Mouse (Mus musculus): ENCODE results near the gene Nfib. TPM values are rescaled to one million over a fixed set of nuclear protein-coding genes. Genes with fewer than 3 reads are reported as not detected.

The Nfib gene
- polyA plus RNA-seq, 2 experiments, result 57.3 to 126 TPM

GRCm38 (mm10) chr4:82401450-82402061, 304.0 kb downstream of the Nfib start:
- Histone ChIP-seq H3K27ac (replicated peaks; ENCODE audit: low read depth, low read length) (no peak overlapping the region), H3K4me3 (replicated peaks; ENCODE audit: low read length) (no peak overlapping the region), H3K4me1 (ENCODE audit: control insufficient read depth, insufficient read depth, low read length) (peaks cover 69% of the 10 kb centered on the region), H3K27me3 (ENCODE audit: control insufficient read depth, insufficient read depth, low read length) (no peaks in the 10 kb centered on the region), H3K9ac (ENCODE audit: low read depth, low read length, severe bottlenecking) (no peak overlapping the region), H3K9me3 (ENCODE audit: control insufficient read depth, low read length) (no peaks in the 10 kb centered on the region), H3K36me3 (ENCODE audit: control insufficient read depth, insufficient read depth, low read length) (peaks cover 5% of the 10 kb centered on the region; the same call in 1 of the 2 replicates), H3K4me2 (replicated peaks; ENCODE audit: low read depth, low read length, severe bottlenecking) (no peak overlapping the region)
- 38% methylated on average over 3 of the region's 3 CpGs for WGBS
- no peak for ATAC-seq (ENCODE audit: low FRiP score, low read depth)
- DNase-seq (ENCODE audit: low spot score), result no peak
- no peak for TF ChIP-seq POLR2A (IDR thresholded peaks at IDR 0.05; ENCODE audit: borderline replicate concordance, extremely low read depth, insufficient read depth, insufficient read length)

- Histone ChIP-seq H3K9ac (ENCODE audit: low read depth, low read length, severe bottlenecking) (no peak overlapping the region), H3K4me3 (replicated peaks; ENCODE audit: low read length) (no peak overlapping the region), H3K9me3 (ENCODE audit: control insufficient read depth, low read length) (no peaks in the 10 kb centered on the region), H3K27ac (replicated peaks; ENCODE audit: low read depth, low read length) (no peak overlapping the region), H3K4me1 (ENCODE audit: control insufficient read depth, insufficient read depth, low read length) (peaks cover 64% of the 10 kb centered on the region), H3K27me3 (ENCODE audit: control insufficient read depth, insufficient read depth, low read length) (no peaks in the 10 kb centered on the region), H3K4me2 (replicated peaks; ENCODE audit: low read depth, low read length, severe bottlenecking) (no peak overlapping the region), H3K36me3 (ENCODE audit: control insufficient read depth, insufficient read depth, low read length) (no peaks in the 10 kb centered on the region)
- DNase-seq (ENCODE audit: low spot score) (no peak), ATAC-seq (ENCODE audit: low FRiP score, low read depth) (no peak)
- 26% methylated on average over 5 of the region's 5 CpGs for WGBS
- TF ChIP-seq POLR2A (IDR thresholded peaks at IDR 0.05; ENCODE audit: borderline replicate concordance, extremely low read depth, insufficient read depth, insufficient read length), result no peak
Measured at GRCm38 (mm10) chr4:82400536-82400935, 305.0 kb downstream of the Nfib start.

- no peak overlapping the region for H3K4me2 ChIP-seq (replicated peaks; ENCODE audit: low read depth, low read length, severe bottlenecking)
- H3K9me3 ChIP-seq (ENCODE audit: control insufficient read depth, low read length), result no peaks in the 10 kb centered on the region
- no peak overlapping the region for H3K4me3 ChIP-seq (replicated peaks; ENCODE audit: low read length)
- no peak overlapping the region for H3K9ac ChIP-seq (ENCODE audit: low read depth, low read length, severe bottlenecking)
- ATAC-seq (ENCODE audit: low FRiP score, low read depth), result no peak
- no peaks in the 10 kb centered on the region for H3K27me3 ChIP-seq (ENCODE audit: control insufficient read depth, insufficient read depth, low read length)
- H3K4me1 ChIP-seq (ENCODE audit: control insufficient read depth, insufficient read depth, low read length), result peaks cover 56% of the 10 kb centered on the region
- WGBS, result 47% methylated on average over 11 of the region's 11 CpGs
- H3K27ac ChIP-seq (replicated peaks; ENCODE audit: low read depth, low read length), result no peak overlapping the region
- DNase-seq (ENCODE audit: low spot score), result no peak
- TF ChIP-seq POLR2A (IDR thresholded peaks at IDR 0.05; ENCODE audit: borderline replicate concordance, extremely low read depth, insufficient read depth, insufficient read length), result no peak
- H3K36me3 ChIP-seq (ENCODE audit: control insufficient read depth, insufficient read depth, low read length), result no peaks in the 10 kb centered on the region
Measured at GRCm38 (mm10) chr4:82399406-82400380, 305.9 kb downstream of the Nfib start.

GRCm38 (mm10) chr4:82398282-82398681, 307.3 kb downstream of the Nfib start:
- Histone ChIP-seq H3K4me3 (replicated peaks; ENCODE audit: low read length) (no peak overlapping the region), H3K27ac (replicated peaks; ENCODE audit: low read depth, low read length) (no peak overlapping the region), H3K4me2 (replicated peaks; ENCODE audit: low read depth, low read length, severe bottlenecking) (no peak overlapping the region), H3K9me3 (ENCODE audit: control insufficient read depth, low read length) (no peaks in the 10 kb centered on the region), H3K27me3 (ENCODE audit: control insufficient read depth, insufficient read depth, low read length) (no peaks in the 10 kb centered on the region), H3K9ac (ENCODE audit: low read depth, low read length, severe bottlenecking) (no peak overlapping the region), H3K4me1 (ENCODE audit: control insufficient read depth, insufficient read depth, low read length) (peaks cover 47% of the 10 kb centered on the region), H3K36me3 (ENCODE audit: control insufficient read depth, insufficient read depth, low read length) (no peaks in the 10 kb centered on the region)
- no peak for DNase-seq (ENCODE audit: low spot score)
- no peak for TF ChIP-seq POLR2A (IDR thresholded peaks at IDR 0.05; ENCODE audit: borderline replicate concordance, extremely low read depth, insufficient read depth, insufficient read length)
- WGBS, result 46% methylated on average over 2 of the region's 2 CpGs
- no peak for ATAC-seq (ENCODE audit: low FRiP score, low read depth)

- no peak for TF ChIP-seq POLR2A (IDR thresholded peaks at IDR 0.05; ENCODE audit: borderline replicate concordance, extremely low read depth, insufficient read depth, insufficient read length)
- H3K36me3 ChIP-seq (ENCODE audit: control insufficient read depth, insufficient read depth, low read length), result no peaks in the 10 kb centered on the region
- 87% methylated on average over 2 of the region's 2 CpGs for WGBS
- ATAC-seq (ENCODE audit: low FRiP score, low read depth) (no peak), DNase-seq (ENCODE audit: low spot score) (no peak)
- H3K4me1 ChIP-seq (ENCODE audit: control insufficient read depth, insufficient read depth, low read length), result peaks cover 43% of the 10 kb centered on the region
- H3K4me3 ChIP-seq (replicated peaks; ENCODE audit: low read length), result no peak overlapping the region
- no peak overlapping the region for H3K4me2 ChIP-seq (replicated peaks; ENCODE audit: low read depth, low read length, severe bottlenecking)
- no peak overlapping the region for H3K9ac ChIP-seq (ENCODE audit: low read depth, low read length, severe bottlenecking)
- no peak overlapping the region for H3K27ac ChIP-seq (replicated peaks; ENCODE audit: low read depth, low read length)
- H3K27me3 ChIP-seq (ENCODE audit: control insufficient read depth, insufficient read depth, low read length), result no peaks in the 10 kb centered on the region
- no peaks in the 10 kb centered on the region for H3K9me3 ChIP-seq (ENCODE audit: control insufficient read depth, low read length)
Measured at GRCm38 (mm10) chr4:82396805-82397204, 308.7 kb downstream of the Nfib start.

Data from limb, embryonic 14.5 days (tissue).